Comparison of ENCODE assay signal across 9 mouse cellular contexts in genomic region chr1:162038431-162038830, GRCm38 (mm10). TPM values are rescaled to one million over a fixed set of nuclear protein-coding genes. Genes with fewer than 3 reads are reported as not detected.
DNase-seq lines count a peak whose midpoint lies in the region; ATAC-seq and TF ChIP-seq lines count a peak whose summit lies in the region.
"Had no signal": no experiment of that assay in that cellular context is flagged by ENCODE, and none has a peak within 500 bp of the region (broad histone marks: within the 10 kb centered on the region; RNA-seq: fewer than 3 reads in every experiment).

No protein-coding gene starts in this region.

- 42% methylated on average over 5 of the region's 5 CpGs for WGBS in kidney, postnatal 0 days
- WGBS in embryonic facial prominence, embryonic 10.5 days = 82% methylated on average over 5 of the region's 5 CpGs
- 31% methylated on average over 5 of the region's 5 CpGs for WGBS in lung, postnatal 0 days

- TF ChIP-seq CTCF in kidney, postnatal 0 days (IDR thresholded peaks at IDR 0.05; ENCODE audit: low read depth) = no peak
- TF ChIP-seq CTCF in lung, postnatal 0 days (IDR thresholded peaks at IDR 0.05) = no peak

- H3K27ac ChIP-seq in kidney, postnatal 0 days = peak overlapping the region; percentile 70
- peak overlapping the region; percentile 42 for H3K27ac ChIP-seq in embryonic facial prominence, embryonic 10.5 days (replicated peaks)
- peak overlapping the region; percentile 62 for H3K27ac ChIP-seq in lung, postnatal 0 days (ENCODE audit: low read length)

- peaks cover 7% of the 10 kb centered on the region for H3K4me1 ChIP-seq in kidney, postnatal 0 days (replicated peaks; ENCODE audit: insufficient read depth, low read length)
- H3K4me1 ChIP-seq in embryonic facial prominence, embryonic 10.5 days = peaks cover 50% of the 10 kb centered on the region
- H3K4me1 ChIP-seq in lung, postnatal 0 days (ENCODE audit: insufficient read depth, low read depth, low read length) = peaks cover 15% of the 10 kb centered on the region; the same call in 1 of the 2 replicates

- no peak overlapping the region for H3K9ac ChIP-seq in kidney, postnatal 0 days (ENCODE audit: low read depth, low read length)
- no peak overlapping the region for H3K9ac ChIP-seq in lung, postnatal 0 days (replicated peaks; ENCODE audit: low read depth)
- H3K9ac ChIP-seq: midbrain, embryonic 13.5 days had no signal

- peak; percentile 58; the same call in 1 of the 2 replicates for ATAC-seq in kidney, postnatal 0 days (replicated peaks; ENCODE audit: low FRiP score, low read depth)
- ATAC-seq in lung, postnatal 0 days = peak; percentile 66
- no peak for ATAC-seq in granulocyte monocyte progenitor cell, adult 5-6 weeks (replicated peaks; ENCODE audit: poor library complexity, severe bottlenecking)

- DNase-seq in kidney, postnatal 0 days (ENCODE audit: low spot score) = peak; percentile 80
- DNase-seq in kidney, adult 9 months = no peak
- no peak for DNase-seq in embryonic facial prominence, embryonic 10.5 days (ENCODE audit: low spot score)
- DNase-seq in heart, adult 8-10 months (ENCODE audit: low spot score) = peak; percentile 23
- peak; percentile 88 for DNase-seq in lung, postnatal 0 days (ENCODE audit: low spot score)
- no peak for DNase-seq in cerebellum, postnatal 4 days (ENCODE audit: low spot score in 2 of 2)

- H3K27me3 ChIP-seq in kidney, postnatal 0 days (ENCODE audit: insufficient read depth, low read length) = no peaks in the 10 kb centered on the region
- H3K27me3 ChIP-seq in embryonic facial prominence, embryonic 10.5 days (replicated peaks; ENCODE audit: low read depth, poor library complexity, severe bottlenecking) = no peaks in the 10 kb centered on the region
- no peaks in the 10 kb centered on the region for H3K27me3 ChIP-seq in lung, postnatal 0 days (replicated peaks; ENCODE audit: insufficient read depth, low read length)
- H3K27me3 ChIP-seq: midbrain, embryonic 13.5 days had no signal

- no peak for TF ChIP-seq EP300 in lung, postnatal 0 days (IDR thresholded peaks at IDR 0.05)

- H3K9me3 ChIP-seq in kidney, postnatal 0 days (replicated peaks; ENCODE audit: low read length) = no peaks in the 10 kb centered on the region
- 0 out of 2 replicates have a peak, but pooled peaks cover 3% of the 10 kb centered on the region for H3K9me3 ChIP-seq in embryonic facial prominence, embryonic 10.5 days
- H3K9me3 ChIP-seq in lung, postnatal 0 days (ENCODE audit: low read length) = no peaks in the 10 kb centered on the region

- H3K4me2 ChIP-seq in kidney, postnatal 0 days (ENCODE audit: low read length) = no peak overlapping the region
- H3K4me2 ChIP-seq in lung, postnatal 0 days (replicated peaks; ENCODE audit: low read depth, low read length) = 0 out of 2 replicates have a peak overlapping the region, but pooled peaks have one; percentile 6
- H3K4me2 ChIP-seq: midbrain, embryonic 13.5 days had no signal

- no peak overlapping the region for H3K4me3 ChIP-seq in kidney, postnatal 0 days (replicated peaks; ENCODE audit: low read depth, low read length)
- H3K4me3 ChIP-seq in embryonic facial prominence, embryonic 10.5 days = no peak overlapping the region
- no peak overlapping the region for H3K4me3 ChIP-seq in lung, postnatal 0 days (ENCODE audit: low read depth, low read length)
- H3K4me3 ChIP-seq: midbrain, embryonic 13.5 days had no signal

- no peaks in the 10 kb centered on the region for H3K36me3 ChIP-seq in kidney, postnatal 0 days (ENCODE audit: insufficient read depth, low read length)
- H3K36me3 ChIP-seq in embryonic facial prominence, embryonic 10.5 days (replicated peaks) = no peaks in the 10 kb centered on the region
- H3K36me3 ChIP-seq in lung, postnatal 0 days (ENCODE audit: insufficient read depth, low read length) = no peaks in the 10 kb centered on the region
- H3K36me3 ChIP-seq: midbrain, embryonic 13.5 days had no signal

RNA-seq across cellular contexts. Expression of gene 4930558K02Rik, which starts 59.0 kb away (rescaled TPM):
- polyA plus RNA-seq in kidney, postnatal 0 days (2015; fragmentation: Nextera tagmentation; extraction: Ambion mirVana) = not detected in 2 replicates
- not detected in 2 replicates for polyA plus RNA-seq in embryonic facial prominence, embryonic 10.5 days (2016; fragmentation: Nextera tagmentation; extraction: Ambion mirVana)
- not detected for total RNA-seq in heart, adult 8-10 months (2022)
- not detected in 2 replicates for polyA plus RNA-seq in lung, postnatal 0 days (2015; fragmentation: Nextera tagmentation; extraction: Ambion mirVana)
- total RNA-seq in granulocyte monocyte progenitor cell, adult 5-6 weeks (2014; fragmentation: Nextera tagmentation) = not detected in 2 replicates
- total RNA-seq in granulocyte monocyte progenitor cell, adult 5-6 weeks (2017) = not detected in 2 replicates
- total RNA-seq: heart, postnatal 36 days had no signal
- polyA plus RNA-seq: midbrain, embryonic 13.5 days had no signal

Comparison
In these comparisons a context has a peak if more than half of its experiments do, and no peak if none do; other contexts are left out.
1. DNase-seq: peak in kidney, postnatal 0 days (single experiment), heart, adult 8-10 months (single experiment) and lung, postnatal 0 days (single experiment); none in kidney, adult 9 months (single experiment), embryonic facial prominence, embryonic 10.5 days (single experiment) and cerebellum, postnatal 4 days (0 of 2).
2. Peak in every context shown above with its lines, with median percentiles within 50 percentile points of each other: H3K27ac ChIP-seq.